Mouse (Mus musculus) stomach, postnatal 0 days (tissue): ENCODE data around the gene Dnah12. TPM values are rescaled to one million over a fixed set of nuclear protein-coding genes. Genes with fewer than 3 reads are reported as not detected.

Experiments used
- ATAC-seq: fragments of 200-750 bp; cut with Nextera tagmentation; 2 replicates; pipeline ENCODE4 v1.8.0; 2017; ENCODE audit not compliant: low FRiP score, low TSS enrichment
- DNase-seq: peaks from one replicate; pipeline ENCODE4 v3.0.0-alpha.2; 2016; ENCODE audit warnings: low spot score
- H3K27ac ChIP-seq: fragments of 300-500 bp; sonication (generic); replicated peaks from 2 replicates; pipeline ENCODE4 v1.5.1; 2014; ENCODE audit warnings: mild to moderate bottlenecking, control low read depth
- H3K27me3 ChIP-seq: fragments of 300-500 bp; sonication (generic); 2 replicates; pipeline ENCODE4 v1.6.1; 2014; ENCODE audit warnings: low read length; ENCODE audit not compliant: control insufficient read depth, insufficient read depth
- H3K36me3 ChIP-seq: fragments of 300-500 bp; sonication (generic); 2 replicates; pipeline ENCODE4 v1.6.1; 2014; ENCODE audit warnings: low read length, mixed read lengths; ENCODE audit not compliant: control insufficient read depth, insufficient read depth
- H3K4me1 ChIP-seq: fragments of 300-500 bp; sonication (generic); replicated peaks from 2 replicates; pipeline ENCODE4 v1.6.1; 2014; ENCODE audit warnings: antibody characterized with exemption; ENCODE audit not compliant: control insufficient read depth, insufficient read depth
- H3K4me2 ChIP-seq: fragments of 300-500 bp; sonication (generic); replicated peaks from 2 replicates; pipeline ENCODE4 v1.6.1; 2014; ENCODE audit warnings: low read depth, mild to moderate bottlenecking, control low read depth, moderate library complexity
- H3K4me3 ChIP-seq: fragments of 300-500 bp; sonication (generic); 2 replicates; pipeline ENCODE4 v1.5.1; 2014; ENCODE audit warnings: low read depth, low read length, control low read depth
- H3K9ac ChIP-seq: fragments of 300-500 bp; sonication (generic); 2 replicates; pipeline ENCODE4 v1.6.1; 2014; ENCODE audit warnings: mild to moderate bottlenecking, low read length, control low read depth, mixed read lengths
- H3K9me3 ChIP-seq: fragments of 300-500 bp; sonication (generic); 2 replicates; pipeline ENCODE4 v1.6.1; 2016; ENCODE audit warnings: low read length; ENCODE audit not compliant: control insufficient read depth
- CTCF ChIP-seq: IDR thresholded peaks from 2 replicates; pipeline ENCODE4 v1.5.1; 2016; ENCODE audit warnings: antibody characterized with exemption, low read depth, mild to moderate bottlenecking, moderate library complexity
- EP300 ChIP-seq: optimal IDR thresholded peaks from 2 replicates; pipeline ENCODE3; 2016; ENCODE audit warnings: antibody characterized with exemption
- WGBS: fragments of 180-500 bp; shearing (Covaris S2); extraction: QIAGEN DNeasy Blood & Tissue Kit; methylation state at CpG from one replicate; pipeline ENCODE4 v1.1.7; 2014; 5-methylcytosine and 5-hydroxymethylcytosine counted together
- polyA plus RNA-seq: library from polyadenylated mRNA; unstranded; fragments of >200 nt; fragmentation: Nextera tagmentation; extraction: Ambion mirVana; gene quantifications from 2 replicates; pipeline ENCODE4 v1.2.1, GENCODE M21; 2015

The Dnah12 gene
- polyA plus RNA-seq, 1 experiment from 2014 or later, result 0.02 TPM

GRCm38 (mm10) chr14:26724898-26725297 is 31.8 kb downstream of the Dnah12 start:
- no peaks in the 10 kb centered on the region for H3K4me1 ChIP-seq
- no peak overlapping the region for H3K4me2 ChIP-seq
- H3K27me3 ChIP-seq, result no peaks in the 10 kb centered on the region
- H3K27ac ChIP-seq, result no peak overlapping the region
- no peak overlapping the region for H3K9ac ChIP-seq
- WGBS, result 74% methylated on average over 3 of the region's 3 CpGs
- ATAC-seq, result no peak
- DNase-seq, result no peak
- H3K9me3 ChIP-seq, result no peaks in the 10 kb centered on the region
- H3K36me3 ChIP-seq, result no peaks in the 10 kb centered on the region
- TF ChIP-seq CTCF (no peak), EP300 (no peak)
- H3K4me3 ChIP-seq, result no peak overlapping the region

GRCm38 (mm10) chr14:26758566-26758965 is 65.5 kb downstream of the Dnah12 start:
- WGBS, result 71% methylated on average over 8 of the region's 8 CpGs
- no peak for ATAC-seq

GRCm38 (mm10) chr14:26764827-26765226 is 71.8 kb downstream of the Dnah12 start:
- H3K27me3 ChIP-seq, result no peaks in the 10 kb centered on the region
- 76% methylated on average over 6 of the region's 6 CpGs for WGBS

More at GRCm38 (mm10) chr14:26758566-26758965, 65.5 kb downstream of the Dnah12 start:
- Histone ChIP-seq H3K4me2 (no peak overlapping the region), H3K4me1 (no peaks in the 10 kb centered on the region), H3K27me3 (no peaks in the 10 kb centered on the region), H3K9me3 (no peaks in the 10 kb centered on the region), H3K9ac (no peak overlapping the region), H3K27ac (no peak overlapping the region), H3K4me3 (no peak overlapping the region), H3K36me3 (no peaks in the 10 kb centered on the region)
- DNase-seq, result no peak
- no peak for TF ChIP-seq EP300
- no peak for TF ChIP-seq CTCF

GRCm38 (mm10) chr14:26768195-26768594 is 75.1 kb downstream of the Dnah12 start:
- Histone ChIP-seq H3K4me3 (no peak overlapping the region), H3K36me3 (no peaks in the 10 kb centered on the region), H3K9me3 (no peaks in the 10 kb centered on the region), H3K4me1 (no peaks in the 10 kb centered on the region), H3K9ac (no peak overlapping the region), H3K27ac (no peak overlapping the region), H3K4me2 (no peak overlapping the region), H3K27me3 (no peaks in the 10 kb centered on the region)
- no peak for DNase-seq
- TF ChIP-seq EP300, result no peak
- no peak for TF ChIP-seq CTCF
- 62% methylated on average over 4 of the region's 4 CpGs for WGBS
- ATAC-seq, result no peak

More at GRCm38 (mm10) chr14:26764827-26765226, 71.8 kb downstream of the Dnah12 start:
- H3K4me2 ChIP-seq, result no peak overlapping the region
- TF ChIP-seq EP300 (no peak), CTCF (no peak)
- H3K36me3 ChIP-seq, result no peaks in the 10 kb centered on the region
- no peak overlapping the region for H3K4me3 ChIP-seq
- H3K9me3 ChIP-seq, result no peaks in the 10 kb centered on the region
- no peak overlapping the region for H3K27ac ChIP-seq
- no peak for ATAC-seq
- no peak for DNase-seq
- no peaks in the 10 kb centered on the region for H3K4me1 ChIP-seq
- H3K9ac ChIP-seq, result no peak overlapping the region

GRCm38 (mm10) chr14:26773536-26773935 is 80.5 kb downstream of the Dnah12 start:
- WGBS, result 72% methylated on average over 4 of the region's 4 CpGs

GRCm38 (mm10) chr14:26783731-26784130 is 90.7 kb downstream of the Dnah12 start:
- DNase-seq (no peak), ATAC-seq (no peak)
- Histone ChIP-seq H3K4me3 (no peak overlapping the region), H3K27ac (no peak overlapping the region), H3K9ac (no peak overlapping the region), H3K4me1 (no peaks in the 10 kb centered on the region), H3K36me3 (no peaks in the 10 kb centered on the region), H3K4me2 (no peak overlapping the region), H3K27me3 (no peaks in the 10 kb centered on the region), H3K9me3 (no peaks in the 10 kb centered on the region)
- TF ChIP-seq EP300, result no peak
- no peak for TF ChIP-seq CTCF
- 42% methylated on average over 4 of the region's 4 CpGs for WGBS

More at GRCm38 (mm10) chr14:26773536-26773935, 80.5 kb downstream of the Dnah12 start:
- no peaks in the 10 kb centered on the region for H3K36me3 ChIP-seq
- H3K9ac ChIP-seq, result no peak overlapping the region
- no peaks in the 10 kb centered on the region for H3K27me3 ChIP-seq
- no peak overlapping the region for H3K4me2 ChIP-seq
- DNase-seq (no peak), ATAC-seq (no peak)
- H3K4me1 ChIP-seq, result no peaks in the 10 kb centered on the region
- no peak overlapping the region for H3K4me3 ChIP-seq
- no peaks in the 10 kb centered on the region for H3K9me3 ChIP-seq
- no peak overlapping the region for H3K27ac ChIP-seq
- TF ChIP-seq EP300 (no peak), CTCF (no peak)
